In genomic region chr19:5273916-5274315, GRCm38 (mm10) we compare ENCODE assay signal across 8 mouse cellular contexts. TPM values are rescaled to one million over a fixed set of nuclear protein-coding genes. Genes with fewer than 3 reads are reported as not detected.
A peak's percentile ranks its signal among the peaks of the same experiment; 100 is the strongest.
DNase-seq lines count a peak whose midpoint lies in the region; ATAC-seq lines count a peak whose summit lies in the region.

No protein-coding gene starts in this region.

- H3K9ac ChIP-seq in limb, embryonic 13.5 days: peak overlapping the region; percentile 95
- peak overlapping the region; percentile 88; the same call in 1 of the 2 replicates for H3K9ac ChIP-seq in stomach, embryonic 16.5 days (ENCODE audit: low read length)

- peak overlapping the region; percentile 91 for H3K4me2 ChIP-seq in limb, embryonic 13.5 days (replicated peaks)
- peak overlapping the region; percentile 92; the same call in 1 of the 2 replicates for H3K4me2 ChIP-seq in stomach, embryonic 16.5 days (ENCODE audit: low read depth, low read length)

- no peaks in the 10 kb centered on the region for H3K27me3 ChIP-seq in megakaryocyte, embryonic 14.5 days (replicated peaks)
- no peaks in the 10 kb centered on the region for H3K27me3 ChIP-seq in limb, embryonic 13.5 days
- no peaks in the 10 kb centered on the region for H3K27me3 ChIP-seq in stomach, embryonic 16.5 days (ENCODE audit: control insufficient read depth, insufficient read depth, low read length)

- peaks cover 49% of the 10 kb centered on the region for H3K36me3 ChIP-seq in megakaryocyte, embryonic 14.5 days (replicated peaks; ENCODE audit: low read length)
- peaks cover 48% of the 10 kb centered on the region for H3K36me3 ChIP-seq in limb, embryonic 13.5 days
- peaks cover 18% of the 10 kb centered on the region for H3K36me3 ChIP-seq in stomach, embryonic 16.5 days (ENCODE audit: control insufficient read depth, insufficient read depth, low read length)

- peaks cover 37% of the 10 kb centered on the region for H3K4me1 ChIP-seq in megakaryocyte, embryonic 14.5 days
- peaks cover 33% of the 10 kb centered on the region for H3K4me1 ChIP-seq in limb, embryonic 13.5 days
- H3K4me1 ChIP-seq in stomach, embryonic 16.5 days (ENCODE audit: control insufficient read depth, insufficient read depth, low read length): peaks cover 20% of the 10 kb centered on the region

- H3K9me3 ChIP-seq in megakaryocyte, embryonic 14.5 days: no peaks in the 10 kb centered on the region
- H3K9me3 ChIP-seq in limb, embryonic 13.5 days: no peaks in the 10 kb centered on the region
- no peaks in the 10 kb centered on the region for H3K9me3 ChIP-seq in stomach, embryonic 16.5 days (replicated peaks; ENCODE audit: control insufficient read depth, low read length)

- H3K27ac ChIP-seq in limb, embryonic 13.5 days: peak overlapping the region; percentile 93
- H3K27ac ChIP-seq in stomach, embryonic 16.5 days (ENCODE audit: low read length): peak overlapping the region; percentile 89

- 64% methylated on average over 4 of the region's 4 CpGs for whole genome bisulfite sequencing in limb, embryonic 13.5 days
- 72% methylated on average over 4 of the region's 4 CpGs for WGBS in stomach, embryonic 16.5 days

- ATAC-seq in megakaryocyte, adult 5-6 weeks (ENCODE audit: poor library complexity, severe bottlenecking): no peak
- ATAC-seq in limb, embryonic 13.5 days (ENCODE audit: low FRiP score, low read depth): no peak
- ATAC-seq in stomach, embryonic 16.5 days (ENCODE audit: insufficient read depth, low FRiP score): no peak

- H3K4me3 ChIP-seq in megakaryocyte, embryonic 14.5 days (replicated peaks): peak overlapping the region; percentile 100
- H3K4me3 ChIP-seq in limb, embryonic 13.5 days: peak overlapping the region; percentile 94
- H3K4me3 ChIP-seq in stomach, embryonic 16.5 days (replicated peaks; ENCODE audit: low read length): no peak overlapping the region

- peak; percentile 39 to 55 for DNase-seq in heart, adult 9 months (ENCODE audit: low spot score in 2 of 2)
- no peak for DNase-seq in urinary bladder, postnatal 4 days (ENCODE audit: low spot score in 2 of 2)
- DNase-seq in yolk sac, embryonic 10.5 days (ENCODE audit: low spot score): no peak
- no peak for DNase-seq in cerebellum, adult 11-12 months

RNA-seq across cellular contexts. Expression of gene Pacs1, which starts 1.0 kb away (rescaled TPM):
- 40.2 and 130 TPM in 2 replicates for polyA plus RNA-seq in megakaryocyte, embryonic 14.5 days (2012; ENCODE audit: insufficient read depth, low replicate concordance)
- total RNA-seq in megakaryocyte, adult 5-6 weeks (2015): 45.4 and 45.7 TPM in 2 replicates
- 14.2 and 25.4 TPM in 2 replicates for total RNA-seq in megakaryocyte, adult 5-6 weeks (2017)
- polyA plus RNA-seq in limb, embryonic 13.5 days (2015; fragmentation: Nextera tagmentation; extraction: Ambion mirVana): 26.7 and 28.9 TPM in 2 replicates
- 13.0 and 13.5 TPM in 2 replicates for polyA plus RNA-seq in stomach, embryonic 16.5 days (2015; fragmentation: Nextera tagmentation; extraction: Ambion mirVana)

RNA-seq across cellular contexts. Expression of gene Sf3b2, which starts 21.3 kb away (rescaled TPM):
- polyA plus RNA-seq in megakaryocyte, embryonic 14.5 days (2012; ENCODE audit: insufficient read depth, low replicate concordance): 158 and 268 TPM in 2 replicates
- 109 TPM in 2 replicates for total RNA-seq in megakaryocyte, adult 5-6 weeks (2015)
- total RNA-seq in megakaryocyte, adult 5-6 weeks (2017): 240 and 249 TPM in 2 replicates
- polyA plus RNA-seq in limb, embryonic 13.5 days (2015; fragmentation: Nextera tagmentation; extraction: Ambion mirVana): 393 and 399 TPM in 2 replicates
- polyA plus RNA-seq in stomach, embryonic 16.5 days (2015; fragmentation: Nextera tagmentation; extraction: Ambion mirVana): 253 and 275 TPM in 2 replicates

RNA-seq across cellular contexts. Expression of gene Gal3st3, which starts 24.2 kb away (rescaled TPM):
- polyA plus RNA-seq in megakaryocyte, embryonic 14.5 days (2012; ENCODE audit: insufficient read depth, low replicate concordance): not detected in 2 replicates
- not detected in 2 replicates for total RNA-seq in megakaryocyte, adult 5-6 weeks (2015)
- total RNA-seq in megakaryocyte, adult 5-6 weeks (2017): not detected in 2 replicates
- polyA plus RNA-seq in limb, embryonic 13.5 days (2015; fragmentation: Nextera tagmentation; extraction: Ambion mirVana): 9.3 and 9.7 TPM in 2 replicates
- polyA plus RNA-seq in stomach, embryonic 16.5 days (2015; fragmentation: Nextera tagmentation; extraction: Ambion mirVana): 1.7 and 2.1 TPM in 2 replicates

Comparison
In these comparisons a context has a peak if more than half of its experiments do, and no peak if none do; other contexts are left out.
1. DNase-seq: peak in heart, adult 9 months (2 of 2); none in urinary bladder, postnatal 4 days (0 of 2), yolk sac, embryonic 10.5 days (single experiment) and cerebellum, adult 11-12 months (single experiment).